Comparison of ENCODE assay signal across 12 mouse cellular contexts in genomic region chr7:116292377-116292776, GRCm38 (mm10). TPM values are rescaled to one million over a fixed set of nuclear protein-coding genes. Genes with fewer than 3 reads are reported as not detected.
DNase-seq lines count a peak whose midpoint lies in the region; ATAC-seq lines count a peak whose summit lies in the region.
"Had no signal": no experiment of that assay in that cellular context is flagged by ENCODE, and none has a peak within 500 bp of the region (broad histone marks: within the 10 kb centered on the region; RNA-seq: fewer than 3 reads in every experiment).

No protein-coding gene starts in this region.

- ATAC-seq in intestine, embryonic 16.5 days, result peak; percentile 54
- ATAC-seq in liver, embryonic 16.5 days (ENCODE audit: low read depth), result peak; percentile 73
- ATAC-seq: hindbrain, postnatal 0 days had no signal

- no peak overlapping the region for H3K4me2 ChIP-seq in intestine, embryonic 16.5 days (ENCODE audit: low read depth, low read length)
- no peak overlapping the region for H3K4me2 ChIP-seq in liver, embryonic 16.5 days (ENCODE audit: low read depth, low read length)
- H3K4me2 ChIP-seq: lung, embryonic 14.5 days had no signal

- no peak overlapping the region for H3K4me3 ChIP-seq in intestine, embryonic 16.5 days (ENCODE audit: low read length)
- H3K4me3 ChIP-seq in liver, embryonic 16.5 days (ENCODE audit: low read depth, low read length), result no peak overlapping the region
- H3K4me3 ChIP-seq: megakaryocyte, embryonic 14.5 days had no signal

- peaks cover 49% of the 10 kb centered on the region for H3K4me1 ChIP-seq in intestine, embryonic 16.5 days (ENCODE audit: control insufficient read depth, insufficient read depth, low read length)
- H3K4me1 ChIP-seq in liver, embryonic 16.5 days (ENCODE audit: control insufficient read depth, low read depth, low read length), result peaks cover 11% of the 10 kb centered on the region

- no peak overlapping the region for H3K9ac ChIP-seq in intestine, embryonic 16.5 days (ENCODE audit: low read depth, low read length)
- no peak overlapping the region; the same call in 1 of the 2 replicates for H3K9ac ChIP-seq in liver, embryonic 16.5 days (ENCODE audit: low read depth, low read length)
- H3K9ac ChIP-seq: lung, embryonic 14.5 days had no signal

- WGBS in intestine, embryonic 16.5 days, result 30% methylated on average over 5 of the region's 5 CpGs
- 58% methylated on average over 5 of the region's 5 CpGs for WGBS in liver, embryonic 16.5 days (ENCODE audit: insufficient replicate concordance)

- peak; percentile 75 for DNase-seq in kidney, adult 11 months
- DNase-seq in kidney, postnatal 4 days, result no peak
- DNase-seq in kidney, postnatal 10 days, result peak; percentile 28
- no peak for DNase-seq in ovary, postnatal 14 days (ENCODE audit: low spot score)
- DNase-seq in spleen, postnatal 14 days (ENCODE audit: low spot score in 2 of 2), result no peak
- no peak for DNase-seq in spleen, postnatal 36 days (ENCODE audit: low spot score in 2 of 2)
- DNase-seq: cerebellum, postnatal 36 days; lung, embryonic 14.5 days had no signal

- H3K36me3 ChIP-seq in intestine, embryonic 16.5 days (ENCODE audit: control insufficient read depth, insufficient read depth, low read length), result no peaks in the 10 kb centered on the region
- H3K36me3 ChIP-seq in liver, embryonic 16.5 days (ENCODE audit: control insufficient read depth, insufficient read depth), result no peaks in the 10 kb centered on the region

- H3K9me3 ChIP-seq in intestine, embryonic 16.5 days (ENCODE audit: control insufficient read depth, low read length), result no peaks in the 10 kb centered on the region
- no peaks in the 10 kb centered on the region for H3K9me3 ChIP-seq in liver, embryonic 16.5 days (replicated peaks; ENCODE audit: control insufficient read depth, low read length)
- H3K9me3 ChIP-seq: megakaryocyte, embryonic 14.5 days had no signal

- peak overlapping the region; percentile 62 for H3K27ac ChIP-seq in intestine, embryonic 16.5 days (ENCODE audit: low read length)
- peak overlapping the region; percentile 59 for H3K27ac ChIP-seq in liver, embryonic 16.5 days (ENCODE audit: low read length)
- H3K27ac ChIP-seq: hindbrain, postnatal 0 days had no signal

- H3K27me3 ChIP-seq in intestine, embryonic 16.5 days (replicated peaks; ENCODE audit: control insufficient read depth, insufficient read depth, low read length), result no peaks in the 10 kb centered on the region
- no peaks in the 10 kb centered on the region for H3K27me3 ChIP-seq in liver, embryonic 16.5 days (ENCODE audit: control insufficient read depth, insufficient read depth, low read depth, low read length)

RNA-seq across cellular contexts. Expression of gene Plekha7, which starts 15.8 kb away (rescaled TPM):
- 18.7 and 24.3 TPM in 2 replicates for polyA plus RNA-seq in intestine, embryonic 16.5 days (2015; fragmentation: Nextera tagmentation; extraction: Ambion mirVana)
- polyA plus RNA-seq in liver, embryonic 16.5 days (2015; fragmentation: Nextera tagmentation; extraction: Ambion mirVana), result 3.4 and 4.2 TPM in 2 replicates

RNA-seq across cellular contexts. Expression of gene Rps13, which starts 41.6 kb away (rescaled TPM):
- 744 and 753 TPM in 2 replicates for polyA plus RNA-seq in intestine, embryonic 16.5 days (2015; fragmentation: Nextera tagmentation; extraction: Ambion mirVana)
- polyA plus RNA-seq in liver, embryonic 16.5 days (2015; fragmentation: Nextera tagmentation; extraction: Ambion mirVana), result 370 and 434 TPM in 2 replicates

Comparison
In these comparisons a context has a peak if more than half of its experiments do, and no peak if none do; other contexts are left out.
1. DNase-seq: peak in kidney, adult 11 months (single experiment) and kidney, postnatal 10 days (single experiment); none in kidney, postnatal 4 days (0 of 2), ovary, postnatal 14 days (single experiment), spleen, postnatal 14 days (0 of 2) and spleen, postnatal 36 days (0 of 2).